Mouse (Mus musculus) heart, adult 2 months (tissue): ENCODE measurements around the gene Gsdme.

Experiments used
- CTCF ChIP-seq: fragments of 200-600 bp; IDR thresholded peaks from 2 replicates; pipeline ENCODE4 v1.8.1; 2022; ENCODE audit warnings: antibody characterized with exemption, mild to moderate bottlenecking, moderate library complexity
- EP300 ChIP-seq: fragments of 200-500 bp; IDR thresholded peaks from 2 replicates; pipeline ENCODE4 v1.6.1; 2011; ENCODE audit warnings: low read depth, low read length, control low read depth; ENCODE audit not compliant: insufficient read depth
- POLR2A ChIP-seq: fragments of 200-500 bp; IDR thresholded peaks from 2 replicates; pipeline ENCODE4 v1.6.1; 2011; ENCODE audit warnings: mild to moderate bottlenecking, low read depth, low read length, control low read depth; ENCODE audit not compliant: insufficient read depth

DNA sequence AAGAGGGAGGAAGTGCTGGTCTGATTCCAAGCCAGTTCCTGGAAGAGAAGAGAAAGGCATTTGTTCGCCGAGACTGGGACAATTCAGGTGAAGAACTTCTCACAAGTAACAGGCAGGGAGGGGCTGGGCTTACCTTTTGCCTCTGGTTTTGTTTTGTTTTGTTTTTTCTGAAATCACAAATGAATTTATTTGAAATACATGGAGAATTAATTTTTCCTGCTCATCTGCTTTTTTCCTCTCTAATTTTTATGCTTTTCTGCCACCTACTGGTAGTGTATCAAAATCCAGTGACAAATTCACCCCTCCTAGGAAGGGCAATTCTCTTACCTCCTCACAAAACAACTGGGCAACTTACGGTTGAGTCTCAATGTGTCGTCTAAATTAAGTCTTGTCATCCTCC, 83.5 kb downstream of the Gsdme start:
- no peak for TF ChIP-seq EP300
- peak; percentile 75 for TF ChIP-seq CTCF
- no peak for TF ChIP-seq POLR2A
